Mouse (Mus musculus): ENCODE results near the gene Mthfd1.

The Mthfd1 gene

DNA sequence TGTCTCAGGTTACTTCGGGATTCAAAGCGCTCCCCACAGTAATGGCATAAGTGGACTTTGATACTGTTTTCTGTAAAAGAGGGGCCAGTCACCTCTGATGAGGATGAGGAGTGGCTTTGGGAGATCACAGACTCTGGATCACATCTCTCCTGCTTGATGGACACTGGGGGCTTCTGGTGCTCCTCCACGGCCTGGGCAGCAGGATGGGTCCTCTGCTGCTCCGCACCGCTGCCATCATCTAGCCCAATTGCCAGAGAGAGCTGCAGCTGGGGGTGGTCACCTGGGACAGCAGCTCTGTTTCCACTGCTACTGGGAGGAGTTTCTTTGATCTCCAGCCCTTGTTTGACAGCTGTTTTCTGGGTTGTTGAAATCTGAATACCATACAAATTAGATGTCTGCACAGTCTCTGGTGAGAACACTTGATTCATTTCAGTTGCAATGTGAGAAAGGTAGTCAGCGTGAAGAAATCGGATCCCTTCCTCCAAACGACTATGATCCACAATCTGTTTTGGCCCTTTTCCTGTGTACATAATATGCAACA is 94.7 kb downstream of the Mthfd1 start:
- ATAC-seq (ENCODE audit: low TSS enrichment): no peak

DNA sequence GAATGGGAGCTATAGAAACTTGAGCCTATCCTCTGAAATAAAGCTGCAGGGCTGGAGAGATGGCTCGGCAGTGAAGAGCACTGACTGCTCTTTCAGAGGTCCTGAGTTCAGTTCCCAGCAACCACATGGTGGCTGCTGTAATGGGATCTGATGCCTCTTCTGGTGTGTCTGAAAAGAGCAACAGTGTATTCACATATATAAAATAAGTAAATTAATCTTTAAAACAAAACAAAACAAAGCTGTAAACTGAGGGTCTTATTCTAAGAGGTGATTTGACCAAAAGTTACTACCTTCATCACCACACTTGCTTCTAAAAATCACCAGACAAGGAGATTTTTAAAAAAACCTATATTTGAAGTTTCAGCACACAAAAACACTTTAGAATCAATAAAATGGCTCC is 105.8 kb downstream of the Mthfd1 start:
- no peak for ATAC-seq (ENCODE audit: low TSS enrichment)

DNA sequence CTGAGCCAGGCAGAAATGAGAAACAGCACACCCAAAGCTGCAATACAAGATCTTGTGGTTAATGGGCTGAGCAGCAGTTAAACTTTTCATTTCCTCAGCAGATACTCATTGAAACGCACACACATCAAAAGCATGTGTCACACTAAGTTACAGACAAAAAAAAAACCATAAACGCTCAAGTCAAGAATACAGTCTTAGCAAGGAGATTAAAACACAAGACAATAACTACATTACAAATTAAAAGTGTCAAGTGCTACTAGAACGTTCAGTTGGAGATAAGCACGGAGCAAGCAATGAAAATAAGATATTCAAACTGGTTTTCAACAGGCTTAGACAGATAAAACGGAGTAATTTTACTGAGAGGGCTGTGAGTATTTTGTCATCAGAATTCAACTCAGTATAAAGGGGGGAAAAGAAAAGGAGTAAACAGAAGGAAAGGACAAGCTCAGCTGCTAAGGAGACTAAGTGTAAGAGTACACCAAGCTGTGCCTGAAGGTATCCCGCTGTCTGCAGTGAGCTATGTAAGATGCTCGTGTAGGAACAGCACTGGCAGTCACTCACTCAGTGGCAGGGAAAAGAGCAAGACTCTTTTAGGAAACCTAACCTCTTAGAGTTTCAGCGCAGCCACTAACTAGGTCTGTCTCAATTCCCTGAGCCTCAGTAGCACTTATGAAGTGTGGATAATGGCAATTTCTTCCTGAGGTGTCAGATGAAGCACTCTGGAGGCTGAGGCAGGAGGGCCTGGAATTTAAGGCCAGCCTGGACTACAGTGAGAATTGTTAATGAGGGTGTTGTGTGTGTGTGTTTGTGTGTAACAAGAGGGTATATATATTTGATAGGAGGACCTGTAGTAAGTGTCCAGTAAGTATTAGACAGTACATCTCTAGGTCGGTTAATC is 106.6 kb downstream of the Mthfd1 start:
- no peak for ATAC-seq (ENCODE audit: low TSS enrichment)

- ATAC-seq (ENCODE audit: low TSS enrichment): no peak
These were observed 107.2 kb downstream of the Mthfd1 start for GRCm38 (mm10) chr12:76362303-76362676.

GRCm38 (mm10) chr12:76366276-76366675 is 111.2 kb downstream of the Mthfd1 start:
- no peak for ATAC-seq (ENCODE audit: low TSS enrichment)

DNA sequence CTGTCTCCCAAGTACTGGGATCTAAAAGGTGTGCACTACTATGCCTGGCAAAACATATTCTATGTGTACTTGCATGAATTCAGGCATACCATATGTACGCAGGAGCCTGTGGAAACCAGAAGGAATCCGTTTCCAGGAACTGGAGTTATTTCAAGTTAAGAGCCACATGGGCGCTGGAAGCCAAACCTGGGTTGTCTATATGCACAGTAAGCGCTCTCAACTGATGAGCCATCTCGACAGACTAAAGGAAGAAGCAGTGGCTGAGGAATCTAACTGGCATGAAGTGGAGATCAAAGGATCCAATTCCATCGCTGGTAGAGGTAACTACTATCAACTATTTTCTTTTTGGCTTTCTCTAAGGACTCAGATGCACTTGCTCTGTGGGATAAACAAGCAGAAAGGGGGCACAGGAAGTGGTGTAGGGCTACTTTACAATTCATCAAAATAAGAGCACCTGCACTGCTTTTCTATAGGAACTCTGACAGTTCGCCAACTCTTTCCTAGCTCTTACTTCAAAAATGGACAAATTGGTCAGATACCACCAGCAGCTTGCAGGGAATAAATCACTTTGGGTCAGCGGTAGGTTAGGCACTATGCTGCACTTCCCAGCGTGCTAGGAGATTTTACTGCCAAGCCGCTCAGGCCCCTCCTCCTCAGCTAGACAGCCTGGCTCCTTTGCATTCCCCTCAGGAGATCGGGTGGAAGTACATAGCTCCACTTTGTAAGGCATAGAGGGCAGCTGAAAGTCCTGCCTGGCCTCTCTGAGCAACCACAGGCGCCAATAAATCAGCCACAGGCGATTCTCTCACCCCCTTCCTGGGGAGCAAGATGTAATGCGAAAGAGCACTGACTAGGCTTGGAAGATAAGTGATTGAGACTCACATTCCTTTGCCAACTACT is 112.2 kb downstream of the Mthfd1 start:
- no peak for ATAC-seq (ENCODE audit: low TSS enrichment)

- ATAC-seq (ENCODE audit: low TSS enrichment): no peak
These were observed 113.2 kb downstream of the Mthfd1 start for GRCm38 (mm10) chr12:76368201-76368789.

- ATAC-seq (ENCODE audit: low TSS enrichment): peak; percentile 0; the same call in 1 of the 2 replicates
These were observed 113.7 kb downstream of the Mthfd1 start for GRCm38 (mm10) chr12:76368790-76369205.

Measured in frontal cortex, adult (tissue).